Mouse (Mus musculus) liver, embryonic 13.5 days (tissue): Measurements from ENCODE around the gene Fam234a. TPM values are rescaled to one million over a fixed set of nuclear protein-coding genes. Genes with fewer than 3 reads are reported as not detected.

ENCODE experiments used
- ATAC-seq: fragments of 200-750 bp; cut with Nextera tagmentation; 2 replicates; pipeline ENCODE4 v1.8.0; 2017; ENCODE audit warnings: low read depth, mild to moderate bottlenecking, moderate number of reproducible peaks, moderate library complexity
- DNase-seq: peaks from one replicate; pipeline ENCODE4 v3.0.0; 2022
- H3K27ac ChIP-seq: fragments of 300-500 bp; sonication (generic); 2 replicates; pipeline ENCODE4 v1.5.1; 2015; ENCODE audit warnings: moderate library complexity, mild to moderate bottlenecking, inconsistent platforms
- H3K27me3 ChIP-seq: fragments of 300-500 bp; sonication (generic); 2 replicates; pipeline ENCODE4 v1.6.1; 2015; ENCODE audit warnings: mild to moderate bottlenecking, inconsistent platforms
- H3K36me3 ChIP-seq: fragments of 300-500 bp; sonication (generic); 2 replicates; pipeline ENCODE4 v1.6.1; 2015; ENCODE audit warnings: mild to moderate bottlenecking, inconsistent platforms
- H3K4me1 ChIP-seq: fragments of 300-500 bp; sonication (generic); replicated peaks from 2 replicates; pipeline ENCODE4 v1.6.1; 2015; ENCODE audit warnings: inconsistent platforms
- H3K4me2 ChIP-seq: fragments of 300-500 bp; sonication (generic); 2 replicates; pipeline ENCODE4 v1.6.1; 2015; ENCODE audit warnings: inconsistent platforms, mild to moderate bottlenecking, moderate library complexity
- H3K4me3 ChIP-seq: fragments of 300-500 bp; sonication (generic); replicated peaks from 2 replicates; pipeline ENCODE4 v1.5.1; 2015; ENCODE audit warnings: mild to moderate bottlenecking, inconsistent platforms
- H3K9ac ChIP-seq: fragments of 300-500 bp; sonication (generic); 2 replicates; pipeline ENCODE4 v1.6.1; 2015; ENCODE audit warnings: mild to moderate bottlenecking, inconsistent platforms
- H3K9me3 ChIP-seq: fragments of 300-500 bp; sonication (generic); replicated peaks from 2 replicates; pipeline ENCODE4 v1.6.1; 2016; ENCODE audit warnings: inconsistent platforms
- WGBS: fragments of 180-500 bp; shearing (Covaris S2); methylation state at CpG from one replicate; pipeline ENCODE4 v1.1.7; 2015; ENCODE audit not compliant: insufficient replicate concordance; 5-methylcytosine and 5-hydroxymethylcytosine counted together
- polyA plus RNA-seq: library from polyadenylated mRNA; unstranded; fragments of >200 nt; fragmentation: Nextera tagmentation; extraction: Ambion mirVana; gene quantifications from 2 replicates; pipeline ENCODE4 v1.2.1, GENCODE M21; 2015

Fam234a gene
- polyA plus RNA-seq, 1 experiment from 2014 or later, result 12.0 TPM

GRCm38 (mm10) chr17:26232863-26233262, 11.2 kb downstream of the Fam234a start:
- DNase-seq (no peak), ATAC-seq (no peak)
- no peaks in the 10 kb centered on the region for H3K27me3 ChIP-seq
- H3K4me3 ChIP-seq, result no peak overlapping the region
- H3K4me1 ChIP-seq, result peaks cover 26% of the 10 kb centered on the region
- no peak overlapping the region for H3K4me2 ChIP-seq
- 60% methylated on average over 8 of the region's 8 CpGs for WGBS
- H3K36me3 ChIP-seq, result peaks cover 4% of the 10 kb centered on the region; the same call in 1 of the 2 replicates
- no peak overlapping the region for H3K9ac ChIP-seq
- H3K9me3 ChIP-seq, result no peaks in the 10 kb centered on the region
- H3K27ac ChIP-seq, result no peak overlapping the region

GRCm38 (mm10) chr17:26231156-26231555, 12.9 kb downstream of the Fam234a start:
- Histone ChIP-seq H3K9ac (no peak overlapping the region), H3K27me3 (no peaks in the 10 kb centered on the region), H3K4me1 (peaks cover 14% of the 10 kb centered on the region), H3K9me3 (no peaks in the 10 kb centered on the region), H3K4me3 (no peak overlapping the region), H3K4me2 (no peak overlapping the region), H3K27ac (no peak overlapping the region), H3K36me3 (peaks cover 4% of the 10 kb centered on the region; the same call in 1 of the 2 replicates)
- 66% methylated on average over 5 of the region's 5 CpGs for WGBS
- ATAC-seq (no peak), DNase-seq (no peak)

- DNase-seq (no peak), ATAC-seq (no peak)
- Histone ChIP-seq H3K4me2 (no peak overlapping the region), H3K4me1 (peaks cover 2% of the 10 kb centered on the region), H3K9me3 (no peaks in the 10 kb centered on the region), H3K27ac (no peak overlapping the region), H3K27me3 (no peaks in the 10 kb centered on the region), H3K9ac (no peak overlapping the region), H3K36me3 (peaks cover 4% of the 10 kb centered on the region; the same call in 1 of the 2 replicates), H3K4me3 (no peak overlapping the region)
- 70% methylated on average over 5 of the region's 5 CpGs for WGBS
These were observed 14.3 kb downstream of the Fam234a start for GRCm38 (mm10) chr17:26229776-26230175.

GRCm38 (mm10) chr17:26225150-26225549, 18.9 kb downstream of the Fam234a start:
- 67% methylated on average over 12 of the region's 12 CpGs for WGBS
- Histone ChIP-seq H3K4me2 (no peak overlapping the region), H3K4me3 (no peak overlapping the region), H3K4me1 (no peaks in the 10 kb centered on the region), H3K27ac (no peak overlapping the region), H3K36me3 (no peaks in the 10 kb centered on the region), H3K9me3 (no peaks in the 10 kb centered on the region), H3K9ac (no peak overlapping the region), H3K27me3 (0 out of 2 replicates have a peak, but pooled peaks cover 8% of the 10 kb centered on the region)
- ATAC-seq (no peak), DNase-seq (no peak)

GRCm38 (mm10) chr17:26221508-26221907, 22.5 kb downstream of the Fam234a start:
- Histone ChIP-seq H3K9ac (no peak overlapping the region), H3K4me2 (no peak overlapping the region), H3K9me3 (no peaks in the 10 kb centered on the region), H3K4me1 (no peaks in the 10 kb centered on the region), H3K4me3 (no peak overlapping the region), H3K27me3 (0 out of 2 replicates have a peak, but pooled peaks cover 8% of the 10 kb centered on the region), H3K27ac (no peak overlapping the region), H3K36me3 (no peaks in the 10 kb centered on the region)
- DNase-seq, result no peak
- 63% methylated on average over 2 of the region's 2 CpGs for WGBS
- ATAC-seq, result no peak

GRCm38 (mm10) chr17:26212681-26213080, 31.4 kb downstream of the Fam234a start:
- no peaks in the 10 kb centered on the region for H3K9me3 ChIP-seq
- WGBS, result 76% methylated on average over 11 of the region's 11 CpGs
- H3K4me1 ChIP-seq, result no peaks in the 10 kb centered on the region
- no peak overlapping the region for H3K4me2 ChIP-seq
- no peak for ATAC-seq
- H3K27me3 ChIP-seq, result peaks cover 17% of the 10 kb centered on the region; the same call in 1 of the 2 replicates
- DNase-seq, result no peak
- H3K27ac ChIP-seq, result no peak overlapping the region
- H3K36me3 ChIP-seq, result no peaks in the 10 kb centered on the region
- H3K9ac ChIP-seq, result no peak overlapping the region
- H3K4me3 ChIP-seq, result no peak overlapping the region

- Histone ChIP-seq H3K27me3 (peaks cover 21% of the 10 kb centered on the region; the same call in 1 of the 2 replicates), H3K9ac (no peak overlapping the region), H3K4me1 (no peaks in the 10 kb centered on the region), H3K4me3 (no peak overlapping the region), H3K27ac (no peak overlapping the region), H3K9me3 (no peaks in the 10 kb centered on the region), H3K36me3 (no peaks in the 10 kb centered on the region), H3K4me2 (no peak overlapping the region)
- no peak for DNase-seq
- 74% methylated on average over 7 of the region's 7 CpGs for WGBS
- no peak for ATAC-seq
These were observed 31.8 kb downstream of the Fam234a start for GRCm38 (mm10) chr17:26212241-26212640.

- Histone ChIP-seq H3K36me3 (no peaks in the 10 kb centered on the region), H3K27ac (no peak within 1 kb of the TSS), H3K27me3 (peaks cover 61% of the 10 kb centered on the region), H3K4me3 (no peak within 1 kb of the TSS), H3K9ac (no peak within 1 kb of the TSS), H3K4me2 (no peak within 1 kb of the TSS), H3K9me3 (no peaks in the 10 kb centered on the region), H3K4me1 (peaks cover 18% of the 10 kb centered on the region)
- no peak for ATAC-seq
- WGBS, result 79% methylated on average over 12 of the region's 12 CpGs
- no peak for DNase-seq
These were observed 36.4 kb downstream of the Fam234a start, which contains the start of gene Arhgdig for GRCm38 (mm10) chr17:26207686-26208085. Arhgdig (minus strand) TSS chr17:26207786.

GRCm38 (mm10) chr17:26206392-26206791, 37.6 kb downstream of the Fam234a start:
- 41% methylated on average over 1 of the region's 1 CpGs for WGBS
- peaks cover 74% of the 10 kb centered on the region for H3K27me3 ChIP-seq

GRCm38 (mm10) chr17:26204766-26205165, 39.3 kb downstream of the Fam234a start:
- 34% methylated on average over 11 of the region's 11 CpGs for whole genome bisulfite sequencing
- peaks cover 82% of the 10 kb centered on the region for H3K27me3 ChIP-seq
- DNase-seq (no peak), ATAC-seq (no peak)
- H3K4me1 ChIP-seq, result peaks cover 47% of the 10 kb centered on the region
- H3K9me3 ChIP-seq, result no peaks in the 10 kb centered on the region
- H3K27ac ChIP-seq, result no peak overlapping the region
- H3K4me3 ChIP-seq, result no peak overlapping the region
- H3K4me2 ChIP-seq, result no peak overlapping the region
- H3K9ac ChIP-seq, result no peak overlapping the region
- H3K36me3 ChIP-seq, result no peaks in the 10 kb centered on the region

More at GRCm38 (mm10) chr17:26206392-26206791, 37.6 kb downstream of the Fam234a start:
- H3K4me1 ChIP-seq, result peaks cover 31% of the 10 kb centered on the region
- DNase-seq (no peak), ATAC-seq (no peak)
- H3K9me3 ChIP-seq, result no peaks in the 10 kb centered on the region
- no peak overlapping the region for H3K4me2 ChIP-seq
- H3K9ac ChIP-seq, result no peak overlapping the region
- no peaks in the 10 kb centered on the region for H3K36me3 ChIP-seq
- H3K27ac ChIP-seq, result no peak overlapping the region
- H3K4me3 ChIP-seq, result no peak overlapping the region

GRCm38 (mm10) chr17:26203321-26203811, 40.7 kb downstream of the Fam234a start:
- no peaks in the 10 kb centered on the region for H3K36me3 ChIP-seq
- peaks cover 61% of the 10 kb centered on the region for H3K4me1 ChIP-seq
- ATAC-seq, result no peak
- no peak overlapping the region for H3K27ac ChIP-seq
- peak overlapping the region; percentile 60 for H3K9ac ChIP-seq
- H3K4me2 ChIP-seq, result peak overlapping the region; percentile 98
- DNase-seq, result no peak
- WGBS, result 2% methylated on average over 30 of the region's 30 CpGs
- H3K9me3 ChIP-seq, result no peaks in the 10 kb centered on the region
- H3K4me3 ChIP-seq, result peak overlapping the region; percentile 62
- peaks cover 85% of the 10 kb centered on the region for H3K27me3 ChIP-seq

GRCm38 (mm10) chr17:26202737-26203136, 41.3 kb downstream of the Fam234a start, which contains the start of gene Rgs11:
Rgs11 (plus strand) TSS chr17:26202951.
- peak within 1 kb of the TSS; percentile 48 for H3K27ac ChIP-seq
- peak within 1 kb of the TSS; percentile 71 for H3K4me3 ChIP-seq
- H3K4me2 ChIP-seq, result peak within 1 kb of the TSS; percentile 98
- no peaks in the 10 kb centered on the region for H3K9me3 ChIP-seq
- under 1% methylated on average over 22 of the region's 22 CpGs for WGBS
- H3K27me3 ChIP-seq, result peaks cover 78% of the 10 kb centered on the region
- peaks cover 5% of the 10 kb centered on the region for H3K36me3 ChIP-seq
- peak; percentile 48 for DNase-seq
- H3K9ac ChIP-seq, result peak within 1 kb of the TSS; percentile 60
- no peak for ATAC-seq
- peaks cover 67% of the 10 kb centered on the region for H3K4me1 ChIP-seq
